Mouse (Mus musculus) kidney, embryonic 14.5 days (tissue): ENCODE results near the gene Hdgfl2. TPM values are rescaled to one million over a fixed set of nuclear protein-coding genes. Genes with fewer than 3 reads are reported as not detected.

Experiments
- ATAC-seq: fragments of 200-750 bp; cut with Nextera tagmentation; 2 replicates; pipeline ENCODE4 v1.8.0; 2017; ENCODE audit warnings: moderate number of reproducible peaks, mild to moderate bottlenecking, moderate TSS enrichment, moderate library complexity; ENCODE audit not compliant: low FRiP score, low TSS enrichment
- H3K27ac ChIP-seq: fragments of 300-500 bp; sonication (generic); 2 replicates; pipeline ENCODE4 v1.5.1; 2014; ENCODE audit warnings: low read depth, mild to moderate bottlenecking, low read length, moderate library complexity, mixed read lengths
- H3K27me3 ChIP-seq: fragments of 300-500 bp; sonication (generic); 2 replicates; pipeline ENCODE4 v1.6.1; 2014; ENCODE audit warnings: mild to moderate bottlenecking, low read length; ENCODE audit not compliant: control insufficient read depth, insufficient read depth
- H3K36me3 ChIP-seq: fragments of 300-500 bp; sonication (generic); 2 replicates; pipeline ENCODE4 v1.6.1; 2014; ENCODE audit warnings: low read length, mixed read lengths; ENCODE audit not compliant: control insufficient read depth, insufficient read depth
- H3K4me1 ChIP-seq: fragments of 300-500 bp; sonication (generic); 2 replicates; pipeline ENCODE4 v1.6.1; 2014; ENCODE audit warnings: low read length, mixed read lengths; ENCODE audit not compliant: control insufficient read depth, insufficient read depth
- H3K4me2 ChIP-seq: fragments of 300-500 bp; sonication (generic); replicated peaks from 2 replicates; pipeline ENCODE4 v1.6.1; 2014; ENCODE audit warnings: low read depth, mild to moderate bottlenecking, low read length
- H3K4me3 ChIP-seq: fragments of 300-500 bp; sonication (generic); 2 replicates; pipeline ENCODE4 v1.5.1; 2014; ENCODE audit warnings: mild to moderate bottlenecking, low read length
- H3K9ac ChIP-seq: fragments of 300-500 bp; sonication (generic); 2 replicates; pipeline ENCODE4 v1.6.1; 2014; ENCODE audit warnings: low read depth, mild to moderate bottlenecking, low read length, moderate library complexity
- H3K9me3 ChIP-seq: fragments of 300-500 bp; sonication (generic); 2 replicates; pipeline ENCODE4 v1.6.1; 2016; ENCODE audit warnings: low read length; ENCODE audit not compliant: control insufficient read depth
- WGBS: fragments of 180-500 bp; shearing (Covaris S2); extraction: QIAGEN DNeasy Blood & Tissue Kit; methylation state at CpG from one replicate; pipeline ENCODE4 v1.1.7; 2014; 5-methylcytosine and 5-hydroxymethylcytosine counted together
- polyA plus RNA-seq: library from polyadenylated mRNA; unstranded; fragments of >200 nt; fragmentation: Nextera tagmentation; extraction: Ambion mirVana; gene quantifications from 2 replicates; pipeline ENCODE4 v1.2.1, GENCODE M21; 2014

Gene Hdgfl2
- polyA plus RNA-seq, 1 experiment from 2014 or later = 118 TPM

GRCm38 (mm10) chr17:56149897-56150296 is 70.5 kb downstream of the Hdgfl2 start:
- H3K27ac ChIP-seq = no peak overlapping the region

More at GRCm38 (mm10) chr17:56149897-56150296, 70.5 kb downstream of the Hdgfl2 start:
- Histone ChIP-seq H3K4me2 (no peak overlapping the region), H3K9me3 (no peaks in the 10 kb centered on the region), H3K27me3 (peaks cover 63% of the 10 kb centered on the region), H3K4me1 (peaks cover 5% of the 10 kb centered on the region; the same call in 1 of the 2 replicates), H3K36me3 (no peaks in the 10 kb centered on the region), H3K9ac (no peak overlapping the region), H3K4me3 (no peak overlapping the region)
- WGBS = 39% methylated on average over 2 of the region's 2 CpGs
- ATAC-seq = no peak

Other genes starting within 250 kb of the Hdgfl2 start
- gene Zfp119a, start 200.7 kb upstream of the Hdgfl2 start, polyA plus RNA-seq = 8.6 and 11.9 TPM in 2 replicates
- 17.9 and 19.4 TPM in 2 replicates for gene Zfp959, start 187.5 kb upstream of the Hdgfl2 start, polyA plus RNA-seq
- 6.8 and 6.9 TPM in 2 replicates for gene Zfp119b, start 130.1 kb upstream of the Hdgfl2 start, polyA plus RNA-seq
- gene Ebi3, start 127.0 kb upstream of the Hdgfl2 start, polyA plus RNA-seq = 2.0 and 2.2 TPM in 2 replicates
- gene Yju2, start 120.5 kb upstream of the Hdgfl2 start, polyA plus RNA-seq = 24.3 and 27.9 TPM in 2 replicates
- 22.3 and 27.0 TPM in 2 replicates for gene Shd, start 109.2 kb upstream of the Hdgfl2 start, polyA plus RNA-seq
- 20.7 and 25.7 TPM in 2 replicates for gene Fsd1, start 93.1 kb upstream of the Hdgfl2 start, polyA plus RNA-seq
- 13.7 and 14.6 TPM in 2 replicates for gene Stap2, start 74.0 kb upstream of the Hdgfl2 start, polyA plus RNA-seq
- 110 and 112 TPM in 2 replicates for gene Mpnd, start 73.9 kb upstream of the Hdgfl2 start, polyA plus RNA-seq
- 145 and 155 TPM in 2 replicates for gene Sh3gl1, start 43.0 kb upstream of the Hdgfl2 start, polyA plus RNA-seq
- gene Chaf1a, start 39.2 kb upstream of the Hdgfl2 start, polyA plus RNA-seq = 14.1 and 25.4 TPM in 2 replicates
- gene Ubxn6, start 4.6 kb upstream of the Hdgfl2 start, polyA plus RNA-seq = 34.4 and 42.8 TPM in 2 replicates
- 0.08 and 0.17 TPM in 2 replicates for gene Plin4, start 30.2 kb downstream of the Hdgfl2 start, polyA plus RNA-seq
- 1.1 and 1.3 TPM in 2 replicates for gene Plin5, start 38.0 kb downstream of the Hdgfl2 start, polyA plus RNA-seq
- gene Lrg1, start 42.4 kb downstream of the Hdgfl2 start, polyA plus RNA-seq = not detected in 2 replicates
- 1.4 TPM in 2 replicates for gene Sema6b, start 60.7 kb downstream of the Hdgfl2 start, polyA plus RNA-seq
- 11.4 and 11.8 TPM in 2 replicates for gene Tnfaip8l1, start 82.8 kb downstream of the Hdgfl2 start, polyA plus RNA-seq
- 80.5 and 89.2 TPM in 2 replicates for gene Mydgf, start 104.3 kb downstream of the Hdgfl2 start, polyA plus RNA-seq
- 31.5 and 40.3 TPM in 2 replicates for gene Dpp9, start 139.3 kb downstream of the Hdgfl2 start, polyA plus RNA-seq
- 10.5 and 14.3 TPM in 2 replicates for gene Fem1a, start 177.2 kb downstream of the Hdgfl2 start, polyA plus RNA-seq
- gene Ticam1, start 197.2 kb downstream of the Hdgfl2 start, polyA plus RNA-seq = 4.1 and 7.2 TPM in 2 replicates
- 65.2 and 68.7 TPM in 2 replicates for gene Plin3, start 213.2 kb downstream of the Hdgfl2 start, polyA plus RNA-seq
- gene Arrdc5, start 220.7 kb downstream of the Hdgfl2 start, polyA plus RNA-seq = not detected in 2 replicates
- 104 and 143 TPM in 2 replicates for gene Uhrf1, start 223.7 kb downstream of the Hdgfl2 start, polyA plus RNA-seq
- gene Kdm4b, start 246.4 kb downstream of the Hdgfl2 start, polyA plus RNA-seq = 22.9 and 33.3 TPM in 2 replicates